Mouse (Mus musculus) testis, postnatal 10 days (tissue): ENCODE results near the gene Prkn.
"Not testable (repeated sequence)": the region's sequence is repeated elsewhere in the genome, so short reads cannot be mapped to it uniquely, and the experiment has no call there.

Source experiments
- DNase-seq: peaks from one replicate; pipeline ENCODE4 v3.0.0; 2021; ENCODE audit warnings: low spot score

Gene Prkn

GRCm38 (mm10) chr17:11130919-11131318 lies 290.7 kb downstream of the Prkn start:
- DNase-seq = no peak

GRCm38 (mm10) chr17:11142321-11142720 lies 302.1 kb downstream of the Prkn start:
- no peak for DNase-seq

GRCm38 (mm10) chr17:11156119-11156518 lies 315.9 kb downstream of the Prkn start:
- no peak for DNase-seq

GRCm38 (mm10) chr17:11157536-11157935 lies 317.4 kb downstream of the Prkn start:
- no peak for DNase-seq

- DNase-seq = no peak
Observed at GRCm38 (mm10) chr17:11161436-11161835, 321.3 kb downstream of the Prkn start.

GRCm38 (mm10) chr17:11162770-11163169 lies 322.6 kb downstream of the Prkn start:
- no peak for DNase-seq

GRCm38 (mm10) chr17:11187356-11187755 lies 347.2 kb downstream of the Prkn start:
- DNase-seq = no peak

GRCm38 (mm10) chr17:11188494-11188893 lies 348.3 kb downstream of the Prkn start:
- no peak for DNase-seq

GRCm38 (mm10) chr17:11190306-11190705 lies 350.1 kb downstream of the Prkn start:
- no peak for DNase-seq

- no peak for DNase-seq
Observed at GRCm38 (mm10) chr17:11198134-11198533, 357.9 kb downstream of the Prkn start.

GRCm38 (mm10) chr17:11209063-11209462 lies 368.9 kb downstream of the Prkn start:
- DNase-seq = not testable (repeated sequence)

- DNase-seq = no peak
Observed at GRCm38 (mm10) chr17:11211006-11211405, 370.8 kb downstream of the Prkn start.

- no peak for DNase-seq
Observed at GRCm38 (mm10) chr17:11211591-11211990, 371.4 kb downstream of the Prkn start.

- DNase-seq = no peak
Observed at GRCm38 (mm10) chr17:11213689-11214088, 373.5 kb downstream of the Prkn start.

- no peak for DNase-seq
Observed at GRCm38 (mm10) chr17:11229011-11229410, 388.8 kb downstream of the Prkn start.

GRCm38 (mm10) chr17:11229426-11229825 lies 389.2 kb downstream of the Prkn start:
- DNase-seq = no peak

GRCm38 (mm10) chr17:11230604-11231395 lies 390.6 kb downstream of the Prkn start:
- no peak for DNase-seq

- no peak for DNase-seq
Observed at GRCm38 (mm10) chr17:11235273-11235672, 395.1 kb downstream of the Prkn start.

- DNase-seq = no peak
Observed at GRCm38 (mm10) chr17:11245040-11245439, 404.9 kb downstream of the Prkn start.

- DNase-seq = no peak
Observed at GRCm38 (mm10) chr17:11249216-11249615, 409.0 kb downstream of the Prkn start.

- DNase-seq = no peak
Observed at GRCm38 (mm10) chr17:11260663-11261062, 420.5 kb downstream of the Prkn start.

- no peak for DNase-seq
Observed at GRCm38 (mm10) chr17:11261679-11262078, 421.5 kb downstream of the Prkn start.

GRCm38 (mm10) chr17:11267951-11268350 lies 427.8 kb downstream of the Prkn start:
- no peak for DNase-seq

- DNase-seq = no peak
Observed at GRCm38 (mm10) chr17:11270179-11270578, 430.0 kb downstream of the Prkn start.
